Mouse (Mus musculus): ENCODE results near the gene Ect2l.

Gene Ect2l

DNA sequence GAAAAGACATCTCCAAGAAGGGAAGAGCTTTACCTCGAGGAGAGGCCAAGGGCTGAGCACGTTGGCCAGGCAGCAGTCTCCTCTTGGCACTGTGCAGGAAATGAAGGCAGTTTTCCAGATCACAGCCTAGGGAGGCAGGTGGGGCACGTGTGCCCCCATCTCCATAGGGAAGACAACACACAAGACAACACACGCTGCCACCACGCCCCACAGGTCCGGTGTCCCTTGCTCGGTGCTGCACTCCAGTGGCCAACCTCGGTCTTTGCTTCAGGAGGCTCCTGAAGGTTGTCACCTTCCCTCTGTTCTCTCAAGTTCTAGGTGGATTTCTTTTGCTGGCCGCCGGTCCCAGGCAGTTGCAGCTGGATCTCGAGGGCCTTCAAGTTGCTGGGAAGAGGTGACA is at the start of gene Ect2l:
Ect2l (minus strand) TSS at position 165 of the 400 bp plus-strand sequence.
- peak; percentile 56 to 65 for DNase-seq

DNA sequence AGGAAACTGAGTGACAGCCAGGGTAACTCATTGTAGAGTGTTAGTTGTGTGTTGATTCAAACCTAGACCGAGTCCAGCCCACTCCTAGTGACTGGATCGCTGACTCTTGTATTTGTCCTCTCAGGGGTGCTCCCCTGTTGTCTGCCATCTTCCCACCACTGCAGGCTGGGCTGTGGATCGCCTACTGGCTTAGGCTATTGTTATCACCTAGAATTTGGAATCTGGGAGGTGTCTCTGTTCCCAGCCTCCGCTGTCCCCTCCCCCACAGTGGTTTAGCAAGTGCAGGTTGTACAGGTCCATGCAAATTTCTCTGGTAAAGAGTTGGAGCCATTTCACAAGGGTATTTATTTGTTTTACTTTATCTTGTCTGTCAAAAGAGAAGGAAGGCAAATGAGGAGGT is 40.7 kb upstream of the Ect2l start:
- no peak for DNase-seq

DNA sequence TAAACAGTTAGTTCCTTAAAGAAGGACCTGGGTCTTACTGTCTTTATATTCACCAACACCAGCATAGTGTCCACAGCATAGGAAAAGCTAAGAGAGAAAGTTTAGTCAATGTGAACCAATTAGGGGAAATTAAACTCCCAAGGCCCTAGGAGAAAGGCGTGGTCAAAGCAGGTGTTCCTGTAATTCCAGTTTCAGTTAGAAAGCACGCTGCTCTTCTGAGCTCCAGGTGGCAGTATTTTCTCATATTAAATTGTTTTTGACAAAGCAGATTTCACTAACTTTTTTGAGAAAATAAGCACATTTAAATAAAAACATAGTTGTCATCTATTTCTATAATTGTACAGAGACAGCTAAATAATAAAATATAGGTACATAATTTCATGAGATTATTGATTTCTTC is 32.9 kb upstream of the Ect2l start:
- DNase-seq: peak in 1 of 2 experiments; percentile 7

DNA sequence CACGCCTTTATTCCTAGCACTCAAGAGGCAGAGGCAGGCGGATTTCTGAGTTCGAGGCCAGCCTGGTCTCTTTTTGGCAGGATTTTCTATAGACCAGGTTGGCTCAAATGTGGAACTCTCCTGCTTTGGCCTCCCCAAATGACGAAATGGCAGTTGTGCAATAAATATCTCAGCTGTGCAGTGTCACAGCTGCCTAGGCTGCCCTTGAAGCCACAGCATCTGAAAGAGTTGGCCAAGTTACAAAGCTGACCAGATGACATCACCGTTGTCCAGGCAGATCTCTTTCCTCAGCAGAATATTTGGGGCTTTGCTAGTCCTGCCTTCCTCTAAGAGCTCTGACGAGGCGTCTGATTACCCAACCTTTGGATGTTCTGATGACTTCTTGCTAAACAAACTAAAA is 26.5 kb upstream of the Ect2l start:
- DNase-seq: no peak

DNA sequence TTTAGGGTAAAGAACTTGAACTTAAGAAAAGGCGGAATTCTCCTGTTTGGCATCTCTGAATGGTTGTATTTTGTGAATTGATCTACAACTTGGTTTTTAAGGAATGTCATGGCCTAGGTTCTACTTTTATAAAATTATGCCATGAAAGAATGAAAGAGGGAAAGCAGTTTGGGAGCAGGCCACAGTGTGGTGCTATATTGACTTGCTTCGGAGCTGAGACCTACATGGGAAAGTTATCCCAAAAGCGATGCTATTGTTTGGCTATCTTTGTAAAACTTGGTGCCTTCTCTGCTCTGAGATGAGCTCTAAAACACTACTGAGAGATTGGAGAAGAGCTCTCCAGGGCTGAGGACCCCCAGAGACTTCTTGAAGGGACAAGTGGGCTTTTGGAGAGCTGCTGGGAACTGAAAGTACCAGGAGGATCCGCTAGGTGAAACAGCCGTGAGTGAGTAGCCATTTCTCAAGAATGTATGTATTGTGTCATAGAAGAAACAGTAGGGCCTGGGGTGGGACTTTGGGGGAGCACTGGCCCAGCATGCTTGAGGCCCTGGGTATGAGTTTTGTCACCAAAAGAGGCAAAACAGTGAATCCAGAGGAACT is 25.7 kb upstream of the Ect2l start:
- peak; percentile 6 to 11 for DNase-seq

DNA sequence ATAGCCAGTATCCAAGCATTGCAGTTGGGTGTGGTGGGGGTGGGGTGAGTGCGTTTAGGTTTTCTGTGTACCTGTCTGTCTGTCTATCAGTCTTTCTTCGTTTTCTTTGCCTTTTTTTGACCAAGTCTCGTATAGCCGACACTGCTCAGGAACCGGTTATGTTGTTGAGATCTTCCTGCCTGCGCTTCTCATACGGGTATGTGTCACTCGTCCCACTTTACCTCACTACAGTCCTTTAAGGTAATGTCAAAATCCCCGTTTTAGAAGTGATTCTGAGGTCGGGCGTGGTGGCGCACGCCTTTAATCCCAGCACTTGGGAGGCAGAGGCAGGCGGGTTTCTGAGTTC is 24.7 kb upstream of the Ect2l start:
- DNase-seq: no peak

DNA sequence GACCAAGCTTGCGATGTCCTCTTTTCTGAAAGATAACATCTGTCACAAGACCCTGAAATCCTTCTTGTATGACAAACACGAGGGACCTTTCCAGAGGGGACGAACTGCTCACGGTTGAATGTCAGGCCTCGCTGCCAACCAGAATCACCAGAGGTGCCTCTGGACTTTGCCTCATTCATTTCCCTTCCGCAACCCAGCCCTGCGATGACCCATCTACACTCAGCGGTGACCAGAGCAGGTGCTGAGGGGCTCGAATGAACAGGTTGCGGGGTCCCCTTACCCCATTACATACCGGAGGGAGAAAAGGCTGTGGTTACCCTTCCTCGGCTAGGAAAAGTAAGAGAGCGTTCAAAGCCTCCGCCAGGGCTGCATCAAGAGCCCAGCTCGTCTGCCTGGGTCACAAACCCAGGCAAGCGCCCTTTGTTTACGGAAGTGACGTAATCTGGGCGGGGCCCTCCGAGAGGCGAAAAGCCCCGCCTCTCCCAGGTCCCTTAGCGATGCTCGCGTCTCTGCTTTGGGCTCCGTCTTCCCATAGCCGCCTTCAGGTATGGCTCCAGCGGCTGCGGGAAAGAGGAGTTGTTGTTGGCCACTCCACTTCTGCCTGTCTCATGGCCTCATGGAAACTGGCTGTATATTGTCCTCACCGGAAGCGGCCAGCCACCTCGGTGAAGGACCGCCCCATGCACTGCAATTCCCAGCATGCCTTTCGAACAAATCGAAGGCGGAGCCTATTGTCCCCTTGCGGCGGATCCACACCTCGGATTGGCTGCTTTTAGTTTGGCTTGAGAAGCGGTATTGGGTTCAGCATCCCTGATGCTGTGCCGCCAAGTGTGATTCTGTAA is 24.1 kb upstream of the Ect2l start, which contains the start of gene Ccdc28a:
Ccdc28a (minus strand) TSS at position 439 of the 842 bp plus-strand sequence.
- DNase-seq: peak; percentile 96 to 97

DNA sequence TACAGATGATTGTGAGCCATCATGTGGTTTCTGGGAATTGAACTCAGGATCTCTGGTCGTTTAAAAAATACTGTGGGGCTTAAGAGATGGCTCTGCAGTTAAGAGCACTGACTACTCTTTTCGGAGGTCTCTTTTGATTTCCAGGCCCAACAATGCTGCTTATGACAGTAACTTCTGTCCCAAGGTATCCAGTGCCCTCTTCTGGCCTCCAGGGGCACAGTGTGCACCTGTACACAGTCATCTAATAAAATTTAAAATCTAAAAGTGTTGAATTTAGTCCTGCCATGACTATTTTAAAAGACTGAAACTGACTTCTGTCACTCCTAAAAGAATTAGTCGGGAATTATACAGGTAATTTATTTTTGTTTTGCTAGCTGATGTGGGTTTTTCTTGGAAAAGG is 23.2 kb upstream of the Ect2l start:
- DNase-seq: peak; percentile 9 to 37

DNA sequence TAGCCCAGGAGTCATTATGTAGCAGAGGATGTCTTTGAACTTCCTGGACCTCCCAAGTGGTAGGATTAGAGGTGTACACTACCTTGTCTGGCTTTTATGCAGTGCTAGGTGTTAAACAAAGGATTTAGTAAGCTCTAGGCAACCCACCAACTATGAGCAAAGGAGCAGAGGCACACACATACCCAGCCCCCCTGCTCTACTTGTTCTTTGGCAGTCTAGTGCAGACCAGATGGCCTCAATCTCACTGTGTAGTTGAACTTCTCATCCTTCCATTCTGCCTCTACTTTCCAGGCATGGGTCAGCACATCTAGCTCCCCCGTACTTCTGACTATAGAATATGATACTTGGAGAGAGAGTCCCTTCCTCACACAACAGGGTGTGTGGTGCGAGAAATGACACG is 13.7 kb upstream of the Ect2l start:
- no peak for DNase-seq

DNA sequence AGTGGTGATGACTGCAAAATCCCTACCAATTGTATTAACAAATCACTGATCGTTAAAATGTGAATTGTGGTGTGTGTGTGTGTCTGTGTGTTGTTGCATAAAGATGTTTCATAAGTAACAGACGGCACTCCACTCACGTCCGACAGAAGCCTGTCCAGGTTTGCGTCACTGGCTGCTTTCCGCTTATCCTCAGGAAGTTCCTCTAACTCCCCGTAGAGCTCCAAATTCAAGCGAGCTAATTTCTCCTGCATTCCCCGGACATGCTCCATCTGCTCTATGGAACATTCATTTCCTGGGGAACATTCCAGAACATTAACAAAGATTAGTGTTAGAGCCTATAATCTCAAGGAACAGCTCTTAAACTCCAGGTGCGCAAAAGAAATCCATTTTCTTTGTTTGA is 8.7 kb upstream of the Ect2l start:
- no peak for DNase-seq

DNA sequence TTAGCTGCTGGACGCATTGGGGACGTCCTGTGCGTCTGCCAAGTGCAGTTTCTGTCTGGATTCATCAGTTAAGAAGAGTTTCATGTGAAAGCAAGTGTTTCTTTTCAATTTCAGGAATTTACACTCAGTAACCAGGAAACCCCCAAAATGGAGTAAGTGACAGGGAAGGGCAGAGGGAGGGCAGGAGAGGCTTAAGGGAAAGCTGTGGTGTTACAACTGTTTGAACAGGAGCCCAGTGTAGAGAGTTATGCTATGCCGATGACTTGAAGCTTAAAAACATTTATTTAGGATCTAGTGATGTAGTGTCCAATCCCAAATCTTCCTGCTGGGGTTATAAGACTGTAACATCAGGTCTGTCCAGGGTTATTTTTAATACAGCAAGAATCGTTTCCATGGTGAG is 3.4 kb upstream of the Ect2l start:
- peak; percentile 37 to 48 for DNase-seq

DNA sequence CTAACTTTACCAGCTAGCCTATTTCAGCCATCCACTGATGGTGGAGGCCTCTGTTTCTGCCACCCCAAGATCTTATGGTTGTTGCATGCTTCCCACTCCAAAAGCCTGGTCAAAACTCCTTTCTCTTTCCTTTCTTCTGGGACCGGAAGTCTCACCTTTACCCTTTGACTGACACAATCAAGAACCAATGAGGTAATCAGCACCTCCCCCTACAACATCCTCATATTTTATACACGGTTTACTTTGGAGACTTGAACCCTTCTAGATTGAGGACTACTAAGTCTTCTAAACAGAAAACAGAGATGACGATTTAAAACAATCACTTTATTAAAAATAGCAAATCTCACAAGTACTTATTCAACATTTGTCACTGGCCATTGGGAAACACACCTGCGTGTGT is 2.7 kb upstream of the Ect2l start:
- no peak for DNase-seq

DNA sequence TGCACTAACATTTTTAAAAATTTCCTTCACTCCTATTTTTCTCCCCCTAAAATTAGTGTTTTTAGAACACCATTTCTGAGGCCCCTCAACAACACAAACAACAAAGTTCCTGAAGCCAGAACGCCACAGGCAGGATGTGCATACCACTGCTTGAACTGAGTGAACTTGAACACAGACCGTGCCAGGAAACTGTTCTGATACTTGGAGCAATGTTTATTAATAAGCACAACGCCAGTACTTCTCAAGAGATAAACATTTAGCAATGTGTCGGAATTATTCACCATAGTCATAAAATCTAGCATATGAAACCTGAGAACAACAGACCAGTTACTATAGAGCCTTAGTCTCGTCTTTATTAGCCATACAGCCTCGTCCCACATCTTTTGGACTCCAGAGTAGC is 571 bp downstream of the Ect2l start:
- DNase-seq: no peak

DNA sequence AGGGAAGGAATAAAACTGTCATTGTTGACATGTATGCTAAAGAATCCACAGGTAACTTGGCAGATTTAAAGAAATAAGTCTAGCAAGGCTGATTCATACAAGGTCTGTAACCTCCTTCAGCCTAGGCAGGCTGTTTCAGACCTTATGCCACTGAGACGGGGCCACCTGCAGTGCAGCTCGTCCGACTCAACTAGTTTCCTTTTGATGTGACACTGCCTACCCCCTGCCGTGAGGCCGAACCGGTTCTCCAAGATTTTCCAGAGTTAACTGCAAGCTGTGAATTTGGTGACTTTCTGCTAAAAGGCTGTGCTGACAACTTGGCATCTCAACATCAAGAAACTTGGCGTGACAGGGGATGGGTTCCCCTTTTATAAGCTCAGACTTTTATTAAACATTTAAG is 6.6 kb downstream of the Ect2l start:
- peak; percentile 25 to 34 for DNase-seq

DNA sequence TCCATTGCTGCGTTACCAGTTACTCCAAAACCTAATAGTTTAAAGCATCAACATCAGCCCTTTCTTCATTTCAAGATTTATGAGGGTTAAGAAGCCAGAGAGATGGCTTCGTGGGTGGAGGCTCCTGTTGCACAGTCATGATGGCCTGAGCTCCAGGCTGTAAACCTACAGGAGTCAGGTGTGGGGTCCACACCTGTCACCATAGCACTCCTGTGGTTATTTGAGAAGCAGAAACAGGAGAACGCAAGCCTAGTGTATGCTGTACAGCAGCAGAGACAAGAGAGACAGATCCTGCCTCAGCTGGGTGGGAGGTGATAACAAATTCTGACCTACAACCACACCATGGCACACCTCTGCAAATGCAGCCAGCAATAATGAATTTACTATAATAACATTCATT is 8.3 kb downstream of the Ect2l start:
- DNase-seq: no peak

DNA sequence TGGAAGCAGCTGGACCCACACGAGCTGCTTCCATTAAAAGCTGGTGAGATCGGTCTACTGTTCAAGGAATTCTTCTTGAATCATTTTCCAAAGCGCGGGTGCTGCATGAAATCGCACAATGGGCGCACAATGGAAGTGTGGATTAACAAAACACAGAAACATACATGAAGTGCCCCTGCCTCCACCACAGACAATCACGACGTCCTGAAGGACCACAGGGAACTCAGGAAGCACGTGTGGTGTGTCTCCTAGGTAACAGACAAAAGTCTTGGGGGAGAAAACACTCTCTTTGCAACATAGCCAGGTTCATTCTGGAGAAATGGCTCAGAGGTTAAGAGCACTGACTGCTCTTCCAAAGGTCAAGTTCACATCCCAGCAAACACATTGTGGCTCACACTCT is 10.0 kb downstream of the Ect2l start:
- no peak for DNase-seq

DNA sequence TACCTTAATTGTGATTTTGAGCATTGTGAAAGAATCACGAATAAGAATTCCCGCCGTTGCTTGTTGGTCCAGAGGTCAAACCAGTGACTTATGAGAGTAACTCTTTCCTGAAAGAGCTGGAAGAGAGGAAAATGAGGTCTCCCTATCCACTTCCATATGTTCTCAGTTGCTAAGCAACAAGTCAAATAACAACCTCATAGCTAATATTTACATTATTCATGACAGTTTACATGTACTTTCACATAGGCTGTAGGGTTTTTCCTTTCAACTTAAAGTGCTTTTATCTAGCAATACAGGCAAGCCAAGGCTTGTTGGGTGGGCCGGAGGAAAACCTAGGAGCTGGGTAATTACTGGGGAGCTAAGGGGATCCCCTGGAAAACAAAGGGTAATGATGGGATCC is 10.8 kb downstream of the Ect2l start:
- no peak for DNase-seq

DNA sequence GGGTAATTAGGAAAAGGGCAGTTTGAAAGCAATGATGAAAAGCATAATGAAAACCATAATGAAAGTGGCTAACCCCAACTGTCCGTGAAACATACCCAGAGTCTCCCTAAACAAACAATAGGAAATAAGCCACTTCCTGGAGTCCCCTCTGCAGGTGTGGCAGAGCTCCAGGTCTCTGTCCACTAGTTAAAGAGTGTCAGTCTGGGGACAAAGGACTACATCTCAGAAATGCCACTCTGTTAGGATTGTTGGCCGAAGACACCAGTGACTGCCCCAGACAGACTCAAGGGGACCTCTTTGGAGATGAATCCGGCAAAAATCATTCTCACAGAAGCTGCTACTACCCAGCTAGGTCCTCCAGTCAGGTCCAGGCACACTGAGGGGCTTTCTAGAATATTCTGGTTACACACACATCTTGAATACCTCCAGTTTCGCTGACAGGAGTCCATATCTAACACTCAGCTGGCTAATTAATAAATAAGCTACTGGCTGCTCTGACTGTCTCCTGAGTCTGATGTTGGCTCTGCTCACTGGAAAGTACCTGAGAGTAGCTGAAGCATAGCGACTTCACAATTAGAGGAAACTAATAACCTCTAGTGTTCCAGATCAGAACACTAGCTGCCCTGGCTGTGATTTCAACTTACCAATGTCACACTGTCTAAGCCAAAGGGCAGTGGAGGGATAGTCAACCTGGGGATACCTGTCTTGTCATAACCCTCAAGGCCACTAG is 12.2 kb downstream of the Ect2l start:
- DNase-seq: no peak

DNA sequence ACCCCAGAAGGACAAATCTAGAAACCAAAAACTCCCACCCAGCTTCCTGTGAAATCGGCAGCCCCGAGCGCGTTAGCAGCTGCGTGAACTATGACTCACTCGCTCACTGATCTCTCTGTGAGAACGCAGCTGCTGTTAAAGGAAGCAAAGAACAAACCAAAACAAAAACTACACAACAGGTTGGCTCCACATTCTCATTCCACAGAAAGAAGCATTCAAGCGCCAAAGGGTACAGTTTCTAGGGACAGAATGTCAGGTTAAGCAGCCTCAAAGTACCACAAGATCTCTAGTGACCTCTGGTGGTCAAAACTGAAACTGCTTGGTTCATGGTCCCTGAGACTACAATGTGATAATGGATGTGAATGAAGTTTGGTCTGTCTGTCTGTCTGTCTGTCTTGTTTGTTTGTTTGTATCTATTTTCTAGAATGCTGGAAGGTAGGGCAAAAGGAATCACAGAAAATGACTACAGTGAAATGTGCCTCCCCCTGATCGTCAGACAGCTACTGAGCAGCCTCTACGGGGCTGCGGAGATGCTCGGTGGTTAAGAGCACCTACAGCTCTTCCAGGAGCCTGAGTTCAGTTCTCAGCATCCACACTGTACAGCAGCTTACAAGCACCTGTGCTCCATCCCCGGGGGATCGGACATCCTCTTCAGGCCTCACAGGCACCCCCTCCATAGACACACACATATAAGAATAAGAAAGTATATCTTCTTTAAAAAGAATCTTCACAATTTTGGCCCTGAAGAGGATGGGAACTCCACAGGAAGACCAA is 13.3 kb downstream of the Ect2l start:
- peak; percentile 46 to 69 for DNase-seq

DNA sequence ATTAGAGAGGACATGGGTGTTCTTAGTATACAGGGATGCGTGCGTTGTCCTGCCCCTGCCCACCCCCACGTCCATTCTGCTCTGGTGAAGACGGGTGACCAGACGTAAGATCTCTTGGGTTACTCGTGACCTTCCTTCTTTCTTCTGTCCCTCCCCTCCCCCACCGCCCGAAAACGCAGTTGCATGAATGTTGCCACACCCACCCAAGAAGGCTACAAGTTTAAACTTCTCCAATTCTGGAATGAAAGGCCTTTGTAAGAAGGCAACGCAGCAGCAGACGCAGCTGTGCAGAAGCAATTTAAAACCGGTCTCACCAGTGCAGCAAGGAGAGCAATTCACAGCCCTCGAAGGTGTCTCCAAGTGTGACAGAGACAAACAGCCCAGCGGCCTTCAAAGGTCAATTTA is 16.0 kb downstream of the Ect2l start:
- DNase-seq: peak; percentile 25 to 46

DNA sequence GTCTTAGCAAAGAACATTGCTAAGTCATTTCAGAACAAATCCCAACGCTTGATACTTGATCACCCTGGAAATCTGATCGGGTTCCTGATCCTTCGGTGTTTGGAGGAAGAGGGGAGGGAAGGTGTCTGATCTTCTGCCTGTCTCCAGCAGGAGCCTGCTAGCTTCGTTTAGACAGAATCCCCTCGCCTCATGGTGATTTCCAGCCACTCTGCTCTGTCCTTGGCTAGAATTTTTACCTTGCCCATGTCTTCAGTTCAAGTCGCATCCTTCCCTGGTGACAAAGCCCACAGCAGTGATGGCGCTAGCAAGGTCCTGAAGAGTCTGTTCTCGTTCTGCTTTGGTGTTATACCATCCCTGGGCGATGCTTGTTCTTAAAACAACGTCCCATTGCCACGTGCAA is 16.5 kb downstream of the Ect2l start:
- DNase-seq: no peak

DNA sequence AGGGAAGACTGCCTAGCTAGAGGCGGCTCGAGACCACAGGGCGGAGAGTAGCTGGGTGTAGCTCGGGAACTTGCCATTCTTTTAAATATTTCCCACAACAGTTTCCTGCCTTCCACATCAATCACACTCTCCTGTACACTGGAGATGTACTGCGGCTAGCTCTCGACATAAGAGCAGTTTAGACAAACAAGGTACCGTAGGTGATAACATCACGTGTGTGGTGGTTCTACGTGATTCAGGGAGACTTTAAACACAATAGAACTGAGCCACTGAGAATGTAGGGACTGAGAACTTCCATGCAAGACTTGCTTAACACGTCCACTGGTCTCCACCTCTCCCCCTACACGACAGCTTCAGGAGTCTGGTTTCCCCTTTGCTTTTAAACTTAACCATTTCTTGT is 17.5 kb downstream of the Ect2l start:
- no peak for DNase-seq

DNA sequence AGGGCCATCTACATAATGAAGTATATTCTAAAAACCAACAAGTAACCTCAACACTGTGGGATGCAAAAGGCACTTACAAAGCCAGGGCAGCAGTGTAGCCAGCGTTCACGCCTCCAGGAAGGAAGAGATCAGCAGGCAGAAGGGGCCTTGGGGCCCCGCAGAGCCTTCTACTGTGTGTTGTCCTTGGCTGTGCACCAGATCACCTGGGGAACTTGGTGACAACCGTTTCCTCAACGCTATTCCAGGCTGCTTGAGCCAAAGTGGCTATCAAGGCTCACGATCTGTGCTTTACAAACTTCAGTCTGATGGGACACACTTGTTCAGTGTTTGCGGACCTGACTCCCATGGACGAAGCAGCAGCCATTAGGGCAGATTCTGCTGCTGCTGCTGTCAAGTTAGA is 19.0 kb downstream of the Ect2l start:
- DNase-seq: no peak
